Mouse (Mus musculus): ENCODE results near the gene Kcne1. TPM values are rescaled to one million over a fixed set of nuclear protein-coding genes. Genes with fewer than 3 reads are reported as not detected.
A peak's percentile ranks its signal among the peaks of the same experiment; 100 is the strongest.

Gene Kcne1
- polyA plus RNA-seq, 1 experiment from 2014 or later = 3.7 TPM

- peaks cover 25% of the 10 kb centered on the region for H3K36me3 ChIP-seq (ENCODE audit: insufficient read depth, low read length)
- WGBS = 96% methylated on average over 3 of the region's 3 CpGs
- no peaks in the 10 kb centered on the region; the same call in 1 of the 2 replicates for H3K27me3 ChIP-seq (ENCODE audit: insufficient read depth, low read length)
- no peak overlapping the region for H3K4me2 ChIP-seq (replicated peaks; ENCODE audit: low read depth, low read length)
- no peak overlapping the region for H3K9ac ChIP-seq (replicated peaks; ENCODE audit: low read length)
- no peak for ATAC-seq (ENCODE audit: low FRiP score, low TSS enrichment)
- H3K4me1 ChIP-seq (ENCODE audit: insufficient read depth, low read length) = peaks cover 15% of the 10 kb centered on the region
- no peaks in the 10 kb centered on the region for H3K9me3 ChIP-seq (ENCODE audit: low read length)
- no peak overlapping the region for H3K27ac ChIP-seq (ENCODE audit: low read length)
- no peak overlapping the region for H3K4me3 ChIP-seq (ENCODE audit: low read length)
Measured at GRCm38 (mm10) chr16:92393732-92394131, 34.5 kb upstream of the Kcne1 start.

GRCm38 (mm10) chr16:92387692-92388091, 28.4 kb upstream of the Kcne1 start:
- H3K4me3 ChIP-seq (ENCODE audit: low read length) = no peak overlapping the region
- no peaks in the 10 kb centered on the region for H3K9me3 ChIP-seq (ENCODE audit: low read length)
- H3K27me3 ChIP-seq (ENCODE audit: insufficient read depth, low read length) = no peaks in the 10 kb centered on the region
- no peak overlapping the region for H3K4me2 ChIP-seq (replicated peaks; ENCODE audit: low read depth, low read length)
- 68% methylated on average over 10 of the region's 10 CpGs for WGBS
- H3K4me1 ChIP-seq (ENCODE audit: insufficient read depth, low read length) = no peaks in the 10 kb centered on the region
- no peak overlapping the region for H3K9ac ChIP-seq (replicated peaks; ENCODE audit: low read length)
- H3K36me3 ChIP-seq (ENCODE audit: insufficient read depth, low read length) = no peaks in the 10 kb centered on the region; the same call in 1 of the 2 replicates
- no peak overlapping the region for H3K27ac ChIP-seq (ENCODE audit: low read length)
- ATAC-seq (ENCODE audit: low FRiP score, low TSS enrichment) = no peak

- H3K27ac ChIP-seq (ENCODE audit: low read length) = no peak overlapping the region
- no peaks in the 10 kb centered on the region for H3K9me3 ChIP-seq (ENCODE audit: low read length)
- H3K9ac ChIP-seq (replicated peaks; ENCODE audit: low read length) = no peak overlapping the region
- H3K4me2 ChIP-seq (replicated peaks; ENCODE audit: low read depth, low read length) = no peak overlapping the region
- no peaks in the 10 kb centered on the region for H3K36me3 ChIP-seq (ENCODE audit: insufficient read depth, low read length)
- H3K4me3 ChIP-seq (ENCODE audit: low read length) = no peak overlapping the region
- no peak for ATAC-seq (ENCODE audit: low FRiP score, low TSS enrichment)
- H3K27me3 ChIP-seq (ENCODE audit: insufficient read depth, low read length) = no peaks in the 10 kb centered on the region
- 0% methylated on average over 2 of the region's 2 CpGs for WGBS
- H3K4me1 ChIP-seq (ENCODE audit: insufficient read depth, low read length) = no peaks in the 10 kb centered on the region
Measured at GRCm38 (mm10) chr16:92385062-92385461, 25.8 kb upstream of the Kcne1 start.

- H3K9ac ChIP-seq (replicated peaks; ENCODE audit: low read length) = no peak overlapping the region
- no peaks in the 10 kb centered on the region for H3K9me3 ChIP-seq (ENCODE audit: low read length)
- no peaks in the 10 kb centered on the region for H3K27me3 ChIP-seq (ENCODE audit: insufficient read depth, low read length)
- H3K4me2 ChIP-seq (replicated peaks; ENCODE audit: low read depth, low read length) = no peak overlapping the region
- no peaks in the 10 kb centered on the region for H3K36me3 ChIP-seq (ENCODE audit: insufficient read depth, low read length)
- no peaks in the 10 kb centered on the region for H3K4me1 ChIP-seq (ENCODE audit: insufficient read depth, low read length)
- H3K4me3 ChIP-seq (ENCODE audit: low read length) = no peak overlapping the region
- no peak for ATAC-seq (ENCODE audit: low FRiP score, low TSS enrichment)
- no peak overlapping the region for H3K27ac ChIP-seq (ENCODE audit: low read length)
Measured at GRCm38 (mm10) chr16:92383412-92383811, 24.1 kb upstream of the Kcne1 start.

GRCm38 (mm10) chr16:92382508-92382907, 23.2 kb upstream of the Kcne1 start:
- no peak for ATAC-seq (ENCODE audit: low FRiP score, low TSS enrichment)
- H3K36me3 ChIP-seq (ENCODE audit: insufficient read depth, low read length) = no peaks in the 10 kb centered on the region
- 48% methylated on average over 6 of the region's 6 CpGs for WGBS

GRCm38 (mm10) chr16:92381092-92381491, 21.8 kb upstream of the Kcne1 start:
- 70% methylated on average over 6 of the region's 6 CpGs for WGBS
- Histone ChIP-seq H3K4me3 (ENCODE audit: low read length) (no peak overlapping the region), H3K27ac (ENCODE audit: low read length) (no peak overlapping the region), H3K9me3 (ENCODE audit: low read length) (no peaks in the 10 kb centered on the region), H3K4me1 (ENCODE audit: insufficient read depth, low read length) (no peaks in the 10 kb centered on the region), H3K9ac (replicated peaks; ENCODE audit: low read length) (no peak overlapping the region), H3K36me3 (ENCODE audit: insufficient read depth, low read length) (no peaks in the 10 kb centered on the region), H3K27me3 (ENCODE audit: insufficient read depth, low read length) (no peaks in the 10 kb centered on the region), H3K4me2 (replicated peaks; ENCODE audit: low read depth, low read length) (no peak overlapping the region)
- no peak for ATAC-seq (ENCODE audit: low FRiP score, low TSS enrichment)

More at GRCm38 (mm10) chr16:92382508-92382907, 23.2 kb upstream of the Kcne1 start:
- no peaks in the 10 kb centered on the region for H3K4me1 ChIP-seq (ENCODE audit: insufficient read depth, low read length)
- no peak overlapping the region for H3K4me2 ChIP-seq (replicated peaks; ENCODE audit: low read depth, low read length)
- H3K9me3 ChIP-seq (ENCODE audit: low read length) = no peaks in the 10 kb centered on the region
- no peak overlapping the region for H3K4me3 ChIP-seq (ENCODE audit: low read length)
- no peaks in the 10 kb centered on the region for H3K27me3 ChIP-seq (ENCODE audit: insufficient read depth, low read length)
- no peak overlapping the region for H3K9ac ChIP-seq (replicated peaks; ENCODE audit: low read length)
- no peak overlapping the region for H3K27ac ChIP-seq (ENCODE audit: low read length)

GRCm38 (mm10) chr16:92376976-92377375, 17.7 kb upstream of the Kcne1 start:
- 88% methylated on average over 6 of the region's 6 CpGs for WGBS
- Histone ChIP-seq H3K27ac (ENCODE audit: low read length) (no peak overlapping the region), H3K4me1 (ENCODE audit: insufficient read depth, low read length) (peaks cover 3% of the 10 kb centered on the region; the same call in 1 of the 2 replicates), H3K9ac (replicated peaks; ENCODE audit: low read length) (no peak overlapping the region), H3K4me3 (ENCODE audit: low read length) (no peak overlapping the region), H3K27me3 (ENCODE audit: insufficient read depth, low read length) (no peaks in the 10 kb centered on the region), H3K36me3 (ENCODE audit: insufficient read depth, low read length) (no peaks in the 10 kb centered on the region), H3K9me3 (ENCODE audit: low read length) (no peaks in the 10 kb centered on the region), H3K4me2 (replicated peaks; ENCODE audit: low read depth, low read length) (no peak overlapping the region)
- no peak for ATAC-seq (ENCODE audit: low FRiP score, low TSS enrichment)

- Histone ChIP-seq H3K27me3 (ENCODE audit: insufficient read depth, low read length) (no peaks in the 10 kb centered on the region), H3K9ac (replicated peaks; ENCODE audit: low read length) (no peak overlapping the region), H3K27ac (ENCODE audit: low read length) (no peak overlapping the region), H3K4me1 (ENCODE audit: insufficient read depth, low read length) (peaks cover 13% of the 10 kb centered on the region; the same call in 1 of the 2 replicates), H3K4me2 (replicated peaks; ENCODE audit: low read depth, low read length) (no peak overlapping the region), H3K9me3 (ENCODE audit: low read length) (no peaks in the 10 kb centered on the region), H3K4me3 (ENCODE audit: low read length) (no peak overlapping the region), H3K36me3 (ENCODE audit: insufficient read depth, low read length) (no peaks in the 10 kb centered on the region)
- no peak for ATAC-seq (ENCODE audit: low FRiP score, low TSS enrichment)
- 33% methylated on average over 5 of the region's 5 CpGs for WGBS
Measured at GRCm38 (mm10) chr16:92371623-92372022, 12.4 kb upstream of the Kcne1 start.

GRCm38 (mm10) chr16:92369260-92369659, 10.0 kb upstream of the Kcne1 start:
- H3K36me3 ChIP-seq (ENCODE audit: insufficient read depth, low read length) = no peaks in the 10 kb centered on the region
- H3K27ac ChIP-seq (ENCODE audit: low read length) = no peak overlapping the region

GRCm38 (mm10) chr16:92365477-92365876, 6.2 kb upstream of the Kcne1 start:
- Histone ChIP-seq H3K4me2 (replicated peaks; ENCODE audit: low read depth, low read length) (no peak overlapping the region), H3K4me1 (ENCODE audit: insufficient read depth, low read length) (peaks cover 7% of the 10 kb centered on the region; the same call in 1 of the 2 replicates), H3K4me3 (ENCODE audit: low read length) (no peak overlapping the region), H3K27ac (ENCODE audit: low read length) (no peak overlapping the region), H3K27me3 (ENCODE audit: insufficient read depth, low read length) (no peaks in the 10 kb centered on the region), H3K9ac (replicated peaks; ENCODE audit: low read length) (no peak overlapping the region), H3K9me3 (ENCODE audit: low read length) (no peaks in the 10 kb centered on the region), H3K36me3 (ENCODE audit: insufficient read depth, low read length) (no peaks in the 10 kb centered on the region)
- ATAC-seq (ENCODE audit: low FRiP score, low TSS enrichment) = no peak
- 66% methylated on average over 7 of the region's 7 CpGs for WGBS

More at GRCm38 (mm10) chr16:92369260-92369659, 10.0 kb upstream of the Kcne1 start:
- ATAC-seq (ENCODE audit: low FRiP score, low TSS enrichment) = peak; percentile 55; the same call in 1 of the 2 replicates
- Histone ChIP-seq H3K9ac (replicated peaks; ENCODE audit: low read length) (no peak overlapping the region), H3K9me3 (ENCODE audit: low read length) (no peaks in the 10 kb centered on the region), H3K4me2 (replicated peaks; ENCODE audit: low read depth, low read length) (no peak overlapping the region), H3K4me3 (ENCODE audit: low read length) (no peak overlapping the region), H3K27me3 (ENCODE audit: insufficient read depth, low read length) (no peaks in the 10 kb centered on the region), H3K4me1 (ENCODE audit: insufficient read depth, low read length) (peaks cover 15% of the 10 kb centered on the region; the same call in 1 of the 2 replicates)
- 47% methylated on average over 2 of the region's 2 CpGs for WGBS
